Mouse (Mus musculus) stomach, embryonic 16.5 days (tissue): ENCODE results near the gene Slc24a3. TPM values are rescaled to one million over a fixed set of nuclear protein-coding genes. Genes with fewer than 3 reads are reported as not detected.
A peak's percentile ranks its signal among the peaks of the same experiment; 100 is the strongest.

Source experiments
- ATAC-seq: fragments of 200-750 bp; cut with Nextera tagmentation; 2 replicates; pipeline ENCODE4 v1.8.0; 2017; ENCODE audit warnings: moderate number of reproducible peaks, moderate TSS enrichment; ENCODE audit not compliant: insufficient read depth, low FRiP score
- H3K27ac ChIP-seq: fragments of 300-500 bp; sonication (generic); 2 replicates; pipeline ENCODE4 v1.5.1; 2014; ENCODE audit warnings: low read length
- H3K27me3 ChIP-seq: fragments of 300-500 bp; sonication (generic); 2 replicates; pipeline ENCODE4 v1.6.1; 2014; ENCODE audit warnings: low read length, control low read depth, mixed read lengths; ENCODE audit not compliant: control insufficient read depth, insufficient read depth
- H3K36me3 ChIP-seq: fragments of 300-500 bp; sonication (generic); 2 replicates; pipeline ENCODE4 v1.6.1; 2014; ENCODE audit warnings: low read length; ENCODE audit not compliant: control insufficient read depth, insufficient read depth
- H3K4me1 ChIP-seq: fragments of 300-500 bp; sonication (generic); 2 replicates; pipeline ENCODE4 v1.6.1; 2014; ENCODE audit warnings: low read length, control low read depth, mixed read lengths; ENCODE audit not compliant: control insufficient read depth, insufficient read depth
- H3K4me2 ChIP-seq: fragments of 300-500 bp; sonication (generic); 2 replicates; pipeline ENCODE4 v1.6.1; 2014; ENCODE audit warnings: low read depth, low read length, mixed read lengths
- H3K4me3 ChIP-seq: fragments of 300-500 bp; sonication (generic); replicated peaks from 2 replicates; pipeline ENCODE4 v1.5.1; 2014; ENCODE audit warnings: mild to moderate bottlenecking, low read length
- H3K9ac ChIP-seq: fragments of 300-500 bp; sonication (generic); 2 replicates; pipeline ENCODE4 v1.6.1; 2014; ENCODE audit warnings: low read length
- H3K9me3 ChIP-seq: fragments of 300-500 bp; sonication (generic); replicated peaks from 2 replicates; pipeline ENCODE4 v1.6.1; 2016; ENCODE audit warnings: low read length, control low read depth; ENCODE audit not compliant: control insufficient read depth
- WGBS: fragments of 180-500 bp; shearing (Covaris S2); extraction: QIAGEN DNeasy Blood & Tissue Kit; methylation state at CpG from one replicate; pipeline ENCODE4 v1.1.7; 2014; 5-methylcytosine and 5-hydroxymethylcytosine counted together
- polyA plus RNA-seq: library from polyadenylated mRNA; unstranded; fragments of >200 nt; fragmentation: Nextera tagmentation; extraction: Ambion mirVana; gene quantifications from 2 replicates; pipeline ENCODE4 v1.2.1, GENCODE M21; 2015

Gene Slc24a3
- polyA plus RNA-seq, 1 experiment from 2014 or later: 3.4 TPM

DNA sequence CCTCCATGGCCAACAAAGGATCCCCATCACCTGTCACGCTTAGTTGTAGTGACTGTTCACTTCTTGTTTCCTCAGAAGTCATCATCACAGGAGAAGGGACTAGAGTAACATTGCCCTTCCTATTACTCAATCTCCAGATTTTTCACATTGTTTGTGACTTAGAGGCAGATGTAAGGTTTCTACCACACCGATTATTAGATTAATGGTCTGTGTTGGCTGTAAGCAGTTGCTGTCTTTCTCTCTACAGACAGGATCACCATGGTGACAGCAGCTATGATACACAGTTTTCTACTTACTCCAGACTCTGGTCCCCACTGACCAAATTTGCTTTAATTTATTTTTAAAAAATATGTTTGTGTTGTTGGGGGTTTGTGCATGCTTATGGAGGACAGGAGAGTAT lies 90.3 kb downstream of the Slc24a3 start:
- no peak overlapping the region for H3K4me2 ChIP-seq
- WGBS: 71% methylated on average over 2 of the region's 2 CpGs

GRCm38 (mm10) chr2:145260574-145260973 lies 93.0 kb downstream of the Slc24a3 start:
- no peak overlapping the region for H3K4me2 ChIP-seq
- H3K27ac ChIP-seq: no peak overlapping the region
- no peaks in the 10 kb centered on the region for H3K27me3 ChIP-seq
- peaks cover 8% of the 10 kb centered on the region; the same call in 1 of the 2 replicates for H3K4me1 ChIP-seq
- no peak for ATAC-seq
- H3K9me3 ChIP-seq: no peaks in the 10 kb centered on the region
- no peak overlapping the region for H3K4me3 ChIP-seq
- 67% methylated on average over 1 of the region's 1 CpGs for WGBS
- H3K9ac ChIP-seq: no peak overlapping the region
- H3K36me3 ChIP-seq: no peaks in the 10 kb centered on the region

More for the DNA sequence above, 90.3 kb downstream of the Slc24a3 start:
- no peaks in the 10 kb centered on the region for H3K9me3 ChIP-seq
- no peak overlapping the region for H3K9ac ChIP-seq
- no peaks in the 10 kb centered on the region for H3K36me3 ChIP-seq
- peaks cover 8% of the 10 kb centered on the region; the same call in 1 of the 2 replicates for H3K4me1 ChIP-seq
- no peaks in the 10 kb centered on the region for H3K27me3 ChIP-seq
- no peak for ATAC-seq
- no peak overlapping the region for H3K4me3 ChIP-seq
- H3K27ac ChIP-seq: peak overlapping the region; percentile 24; the same call in 1 of the 2 replicates

GRCm38 (mm10) chr2:145262153-145262552 lies 94.6 kb downstream of the Slc24a3 start:
- no peak overlapping the region for H3K9ac ChIP-seq
- H3K9me3 ChIP-seq: no peaks in the 10 kb centered on the region
- 80% methylated on average over 1 of the region's 1 CpGs for WGBS
- H3K27me3 ChIP-seq: no peaks in the 10 kb centered on the region
- peaks cover 6% of the 10 kb centered on the region; the same call in 1 of the 2 replicates for H3K4me1 ChIP-seq
- ATAC-seq: no peak
- H3K36me3 ChIP-seq: no peaks in the 10 kb centered on the region
- no peak overlapping the region for H3K4me2 ChIP-seq
- H3K27ac ChIP-seq: no peak overlapping the region
- H3K4me3 ChIP-seq: no peak overlapping the region

- Histone ChIP-seq H3K4me3 (no peak overlapping the region), H3K36me3 (no peaks in the 10 kb centered on the region), H3K4me1 (no peaks in the 10 kb centered on the region), H3K27me3 (no peaks in the 10 kb centered on the region), H3K27ac (no peak overlapping the region), H3K9ac (no peak overlapping the region), H3K9me3 (no peaks in the 10 kb centered on the region), H3K4me2 (no peak overlapping the region)
- WGBS: 42% methylated on average over 1 of the region's 1 CpGs
- no peak for ATAC-seq
Observed at GRCm38 (mm10) chr2:145266723-145267122, 99.2 kb downstream of the Slc24a3 start.

DNA sequence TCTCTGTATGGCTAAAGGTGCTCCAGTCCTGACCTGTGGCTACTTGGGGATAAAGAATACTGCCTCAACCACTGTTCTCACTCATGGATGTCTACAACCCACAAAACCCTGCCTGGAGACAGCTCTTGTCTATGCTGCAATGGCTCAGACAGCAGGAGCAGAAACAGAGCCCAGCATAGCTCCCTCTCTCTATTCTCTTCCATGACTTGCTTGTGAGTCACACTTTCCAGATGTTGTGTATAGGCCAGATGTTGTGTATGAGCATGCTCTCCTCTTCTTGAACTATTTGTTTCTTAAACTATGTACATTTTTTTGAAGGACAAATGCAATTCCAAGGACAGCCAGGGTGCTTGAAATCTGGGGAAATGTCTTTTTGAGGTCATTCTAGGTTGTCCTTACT lies 101.4 kb downstream of the Slc24a3 start:
- ATAC-seq: no peak
- no peak overlapping the region for H3K9ac ChIP-seq
- no peaks in the 10 kb centered on the region for H3K27me3 ChIP-seq
- H3K4me2 ChIP-seq: no peak overlapping the region
- no peak overlapping the region for H3K4me3 ChIP-seq
- H3K4me1 ChIP-seq: no peaks in the 10 kb centered on the region
- no peaks in the 10 kb centered on the region for H3K36me3 ChIP-seq
- no peaks in the 10 kb centered on the region for H3K9me3 ChIP-seq
- H3K27ac ChIP-seq: no peak overlapping the region

GRCm38 (mm10) chr2:145269410-145269809 lies 101.9 kb downstream of the Slc24a3 start:
- no peak overlapping the region for H3K4me2 ChIP-seq
- H3K4me3 ChIP-seq: no peak overlapping the region
- H3K4me1 ChIP-seq: no peaks in the 10 kb centered on the region
- no peak for ATAC-seq
- no peaks in the 10 kb centered on the region for H3K36me3 ChIP-seq
- H3K27me3 ChIP-seq: no peaks in the 10 kb centered on the region
- no peak overlapping the region for H3K27ac ChIP-seq
- no peak overlapping the region for H3K9ac ChIP-seq
- no peaks in the 10 kb centered on the region for H3K9me3 ChIP-seq
- 81% methylated on average over 4 of the region's 4 CpGs for WGBS

DNA sequence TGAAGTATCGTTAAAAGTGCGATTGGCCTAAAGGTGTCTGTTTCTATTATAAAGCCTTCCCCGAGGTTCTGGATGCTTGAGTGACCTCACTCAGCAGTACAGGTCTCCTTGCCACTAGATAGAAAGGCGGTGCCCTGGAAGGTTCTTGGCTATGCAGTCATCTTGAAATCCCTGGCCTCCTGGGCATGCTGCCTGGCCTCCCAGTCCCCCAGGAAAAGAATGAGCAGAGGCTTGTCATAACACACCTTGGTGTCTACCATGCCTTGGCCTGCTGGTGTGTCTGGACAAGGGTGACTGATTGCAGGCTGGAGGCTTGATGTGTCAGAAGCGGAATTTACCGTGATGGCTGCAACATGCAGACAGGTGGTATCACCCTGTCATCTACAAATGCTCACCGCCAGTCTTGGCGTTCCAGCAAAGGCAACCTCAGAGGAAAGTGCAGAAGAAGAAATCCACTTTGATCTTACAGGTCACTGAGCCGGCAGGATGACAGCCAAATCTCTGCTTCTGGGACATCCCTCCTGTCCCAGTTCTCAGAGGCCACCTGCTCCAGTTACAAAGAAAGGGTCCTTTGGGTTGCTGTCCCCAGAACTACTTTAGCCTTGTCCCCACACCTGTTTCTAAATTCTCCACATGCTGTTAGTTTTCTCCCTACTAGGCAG lies 106.6 kb downstream of the Slc24a3 start:
- no peak overlapping the region for H3K4me3 ChIP-seq
- H3K36me3 ChIP-seq: no peaks in the 10 kb centered on the region
- 82% methylated on average over 9 of the region's 9 CpGs for WGBS
- H3K27ac ChIP-seq: no peak overlapping the region
- no peak overlapping the region for H3K9ac ChIP-seq
- H3K4me2 ChIP-seq: no peak overlapping the region
- no peaks in the 10 kb centered on the region for H3K4me1 ChIP-seq
- no peak for ATAC-seq
- no peaks in the 10 kb centered on the region for H3K9me3 ChIP-seq
- H3K27me3 ChIP-seq: no peaks in the 10 kb centered on the region

DNA sequence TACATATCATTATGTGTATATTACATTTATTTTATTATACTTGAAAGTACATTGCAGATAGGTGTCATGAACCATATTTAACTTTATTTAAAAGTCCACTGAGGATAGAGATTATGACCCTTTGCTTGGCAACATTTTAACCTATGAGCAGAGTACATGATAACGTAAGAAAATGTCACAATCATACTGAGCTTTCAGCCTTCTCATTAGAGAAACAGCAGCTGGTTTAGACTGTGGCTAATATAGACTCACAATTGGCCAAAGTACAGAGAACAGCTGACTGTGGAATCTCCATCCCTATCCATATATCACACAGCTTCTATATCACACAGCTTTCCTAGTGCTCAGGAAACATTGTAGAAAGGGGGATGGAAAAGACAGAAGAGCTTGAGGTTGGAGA lies 111.8 kb downstream of the Slc24a3 start:
- Histone ChIP-seq H3K36me3 (no peaks in the 10 kb centered on the region), H3K4me2 (no peak overlapping the region), H3K4me3 (no peak overlapping the region), H3K9ac (no peak overlapping the region), H3K9me3 (no peaks in the 10 kb centered on the region), H3K27me3 (no peaks in the 10 kb centered on the region), H3K27ac (no peak overlapping the region), H3K4me1 (no peaks in the 10 kb centered on the region)
- WGBS: 59% methylated on average over 1 of the region's 1 CpGs
- ATAC-seq: no peak

DNA sequence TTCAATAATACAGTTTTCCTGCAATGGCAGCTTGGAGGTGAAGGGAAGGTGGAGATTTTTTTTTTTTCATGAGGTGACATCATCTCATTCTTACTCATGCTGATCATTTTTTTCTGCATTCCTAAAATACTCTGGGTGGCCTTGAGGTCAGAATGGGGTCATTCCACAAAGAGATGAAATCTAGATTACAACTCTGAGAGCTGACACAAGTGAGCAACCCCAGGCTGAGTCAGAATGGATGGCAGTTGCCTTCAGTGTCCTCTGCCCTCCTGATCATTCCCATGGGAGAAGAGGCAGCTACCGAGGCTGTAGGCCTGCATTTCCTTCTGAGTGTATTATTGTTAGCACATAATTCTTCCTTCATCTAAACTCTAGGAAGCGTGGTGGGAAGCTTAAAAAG lies 116.2 kb downstream of the Slc24a3 start:
- H3K9ac ChIP-seq: no peak overlapping the region
- no peak for ATAC-seq

More for the DNA sequence above, 116.2 kb downstream of the Slc24a3 start:
- H3K27me3 ChIP-seq: no peaks in the 10 kb centered on the region
- H3K36me3 ChIP-seq: no peaks in the 10 kb centered on the region
- no peaks in the 10 kb centered on the region for H3K9me3 ChIP-seq
- no peak overlapping the region for H3K4me3 ChIP-seq
- H3K4me1 ChIP-seq: no peaks in the 10 kb centered on the region
- no peak overlapping the region for H3K27ac ChIP-seq
- no peak overlapping the region for H3K4me2 ChIP-seq
- 51% methylated on average over 2 of the region's 2 CpGs for WGBS
